Mouse (Mus musculus) lung, embryonic 16.5 days (tissue): ENCODE measurements around the gene Cyp4f39. TPM values are rescaled to one million over a fixed set of nuclear protein-coding genes. Genes with fewer than 3 reads are reported as not detected.

Experiments used
- ATAC-seq: fragments of 200-750 bp; cut with Nextera tagmentation; 2 replicates; pipeline ENCODE4 v1.8.0; 2017; ENCODE audit warnings: low read depth, mild to moderate bottlenecking, moderate library complexity
- H3K27ac ChIP-seq: fragments of 300-500 bp; sonication (generic); 2 replicates; pipeline ENCODE4 v1.5.1; 2014; ENCODE audit warnings: mild to moderate bottlenecking, control low read depth, low read length
- H3K27me3 ChIP-seq: fragments of 300-500 bp; sonication (generic); 2 replicates; pipeline ENCODE4 v1.6.1; 2014; ENCODE audit warnings: low read depth, low read length, mixed read lengths; ENCODE audit not compliant: control insufficient read depth, insufficient read depth
- H3K36me3 ChIP-seq: fragments of 300-500 bp; sonication (generic); 2 replicates; pipeline ENCODE4 v1.6.1; 2014; ENCODE audit warnings: low read length; ENCODE audit not compliant: control insufficient read depth, insufficient read depth
- H3K4me1 ChIP-seq: fragments of 300-500 bp; sonication (generic); replicated peaks from 2 replicates; pipeline ENCODE4 v1.6.1; 2014; ENCODE audit warnings: low read length, mixed read lengths; ENCODE audit not compliant: control insufficient read depth, insufficient read depth
- H3K4me2 ChIP-seq: fragments of 300-500 bp; sonication (generic); 2 replicates; pipeline ENCODE4 v1.6.1; 2014; ENCODE audit warnings: low read depth, low read length, control low read depth
- H3K4me3 ChIP-seq: fragments of 300-500 bp; sonication (generic); 2 replicates; pipeline ENCODE4 v1.5.1; 2014; ENCODE audit warnings: mild to moderate bottlenecking, low read length, control low read depth
- H3K9ac ChIP-seq: fragments of 300-500 bp; sonication (generic); 2 replicates; pipeline ENCODE4 v1.6.1; 2014; ENCODE audit warnings: low read length, control low read depth
- H3K9me3 ChIP-seq: fragments of 300-500 bp; sonication (generic); 2 replicates; pipeline ENCODE4 v1.6.1; 2016; ENCODE audit warnings: low read length; ENCODE audit not compliant: control insufficient read depth
- WGBS: fragments of 180-500 bp; shearing (Covaris S2); extraction: QIAGEN DNeasy Blood & Tissue Kit; methylation state at CpG from one replicate; pipeline ENCODE4 v1.1.7; 2014; 5-methylcytosine and 5-hydroxymethylcytosine counted together
- polyA plus RNA-seq: library from polyadenylated mRNA; unstranded; fragments of >200 nt; fragmentation: Nextera tagmentation; extraction: Ambion mirVana; gene quantifications from 2 replicates; pipeline ENCODE4 v1.2.1, GENCODE M21; 2015

Gene Cyp4f39
- polyA plus RNA-seq, 1 experiment from 2014 or later = 0.69 TPM

DNA sequence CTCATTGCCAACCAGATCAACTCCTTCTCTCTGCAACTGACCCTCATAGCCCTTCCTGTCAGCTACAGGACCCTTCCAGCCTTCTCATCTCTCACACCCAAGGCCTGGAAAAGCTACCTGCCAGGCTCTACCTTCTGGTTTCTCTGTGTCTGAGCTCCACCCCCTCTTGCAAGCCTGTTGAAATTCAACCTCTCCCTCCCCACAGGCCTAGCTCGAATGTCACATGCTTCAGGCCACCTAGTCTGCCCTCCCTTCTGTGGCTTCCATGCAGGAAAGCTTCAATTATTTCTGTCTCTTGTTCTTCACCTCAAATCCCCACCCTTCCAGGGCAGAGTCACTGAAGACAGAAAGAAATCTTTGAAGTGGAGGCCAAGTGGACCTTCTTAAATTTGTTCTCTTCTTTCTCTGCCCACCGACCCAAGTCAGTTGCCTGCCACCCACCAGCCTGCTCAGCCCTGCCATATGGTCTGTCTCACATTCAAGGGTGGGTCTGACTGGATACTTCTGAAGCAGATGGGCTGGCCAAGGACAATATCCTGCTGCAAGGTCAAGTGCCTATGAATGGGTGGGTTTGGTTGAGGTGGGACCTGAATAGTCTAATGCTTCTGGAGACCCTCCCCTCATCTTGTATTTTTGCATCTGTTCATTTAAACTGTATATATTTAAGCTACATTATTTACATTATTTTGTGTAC is 1.5 kb upstream of the Cyp4f39 start:
- Histone ChIP-seq H3K36me3 (no peaks in the 10 kb centered on the region), H3K27ac (no peak overlapping the region), H3K27me3 (no peaks in the 10 kb centered on the region), H3K9ac (no peak overlapping the region), H3K4me2 (no peak overlapping the region), H3K4me1 (0 out of 2 replicates have a peak, but pooled peaks cover 3% of the 10 kb centered on the region), H3K4me3 (no peak overlapping the region), H3K9me3 (peaks cover 2% of the 10 kb centered on the region; the same call in 1 of the 2 replicates)
- ATAC-seq = no peak
- 22% methylated on average over 2 of the region's 2 CpGs for WGBS

- peak; percentile 79; the same call in 1 of the 2 replicates for ATAC-seq
- no peak overlapping the region for H3K4me2 ChIP-seq
- 45% methylated on average over 4 of the region's 4 CpGs for WGBS
- H3K27ac ChIP-seq = no peak overlapping the region
- no peaks in the 10 kb centered on the region for H3K9me3 ChIP-seq
- H3K4me1 ChIP-seq = 0 out of 2 replicates have a peak, but pooled peaks cover 3% of the 10 kb centered on the region
- H3K27me3 ChIP-seq = no peaks in the 10 kb centered on the region
- H3K9ac ChIP-seq = no peak overlapping the region
- H3K36me3 ChIP-seq = no peaks in the 10 kb centered on the region
- H3K4me3 ChIP-seq = no peak overlapping the region
Measured at GRCm38 (mm10) chr17:32454188-32454587, 1.7 kb downstream of the Cyp4f39 start.

DNA sequence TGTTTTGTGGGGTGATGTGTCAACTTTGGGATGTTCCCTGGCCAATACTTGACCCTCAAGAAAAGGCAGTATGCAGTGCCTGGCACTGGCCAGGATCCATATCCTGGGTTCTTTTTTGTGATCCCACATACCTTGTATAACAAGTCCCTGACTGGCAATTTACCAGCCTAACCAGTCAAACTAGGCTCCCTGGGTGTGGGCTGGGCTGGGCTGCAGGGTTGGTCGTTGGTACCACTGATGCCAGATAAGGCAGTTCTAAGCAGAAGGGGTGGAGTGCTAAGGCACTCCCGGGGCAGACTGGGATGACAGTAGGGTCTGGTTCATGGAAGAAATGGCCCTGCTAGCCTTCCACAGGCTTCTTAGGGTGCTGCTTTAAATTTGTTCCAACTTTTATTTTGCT is 2.5 kb downstream of the Cyp4f39 start:
- no peak overlapping the region for H3K4me2 ChIP-seq
- no peaks in the 10 kb centered on the region for H3K9me3 ChIP-seq
- no peak overlapping the region for H3K9ac ChIP-seq
- WGBS = 35% methylated on average over 2 of the region's 2 CpGs
- no peak overlapping the region for H3K4me3 ChIP-seq
- ATAC-seq = peak; percentile 54
- no peak overlapping the region for H3K27ac ChIP-seq
- H3K36me3 ChIP-seq = no peaks in the 10 kb centered on the region
- 0 out of 2 replicates have a peak, but pooled peaks cover 3% of the 10 kb centered on the region for H3K4me1 ChIP-seq
- H3K27me3 ChIP-seq = no peaks in the 10 kb centered on the region

- H3K9ac ChIP-seq = no peak overlapping the region
- no peaks in the 10 kb centered on the region for H3K36me3 ChIP-seq
- H3K27me3 ChIP-seq = no peaks in the 10 kb centered on the region
- H3K4me1 ChIP-seq = no peaks in the 10 kb centered on the region
- no peak overlapping the region for H3K27ac ChIP-seq
- H3K4me3 ChIP-seq = no peak overlapping the region
- H3K9me3 ChIP-seq = no peaks in the 10 kb centered on the region
- no peak overlapping the region for H3K4me2 ChIP-seq
- WGBS = 66% methylated on average over 7 of the region's 7 CpGs
- ATAC-seq = no peak
Measured at GRCm38 (mm10) chr17:32468494-32468893, 16.0 kb downstream of the Cyp4f39 start.

DNA sequence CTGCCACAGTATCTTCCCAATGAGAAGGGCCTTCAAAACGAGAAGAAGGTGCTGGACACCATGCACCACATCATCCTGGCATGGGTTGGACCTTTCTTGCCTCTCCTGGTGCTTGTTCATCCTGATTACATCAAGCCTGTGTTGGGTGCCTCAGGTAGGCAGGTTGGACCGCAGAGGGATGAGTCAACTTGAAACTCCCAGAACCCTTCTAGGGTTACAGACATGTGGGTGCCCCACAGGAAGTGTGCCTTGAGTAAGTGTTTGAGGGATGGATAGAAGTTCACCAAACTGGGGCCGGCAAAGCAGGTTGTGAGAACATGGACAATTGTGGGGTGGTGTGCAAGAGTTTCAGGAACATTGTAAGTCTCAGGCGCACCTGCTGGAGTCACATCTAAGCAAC is 18.3 kb downstream of the Cyp4f39 start:
- H3K9ac ChIP-seq = no peak overlapping the region
- no peaks in the 10 kb centered on the region for H3K36me3 ChIP-seq
- H3K4me1 ChIP-seq = no peaks in the 10 kb centered on the region
- H3K4me3 ChIP-seq = no peak overlapping the region
- H3K27me3 ChIP-seq = no peaks in the 10 kb centered on the region
- 74% methylated on average over 4 of the region's 4 CpGs for WGBS
- no peak overlapping the region for H3K4me2 ChIP-seq
- H3K9me3 ChIP-seq = no peaks in the 10 kb centered on the region
- no peak overlapping the region for H3K27ac ChIP-seq
- no peak for ATAC-seq

DNA sequence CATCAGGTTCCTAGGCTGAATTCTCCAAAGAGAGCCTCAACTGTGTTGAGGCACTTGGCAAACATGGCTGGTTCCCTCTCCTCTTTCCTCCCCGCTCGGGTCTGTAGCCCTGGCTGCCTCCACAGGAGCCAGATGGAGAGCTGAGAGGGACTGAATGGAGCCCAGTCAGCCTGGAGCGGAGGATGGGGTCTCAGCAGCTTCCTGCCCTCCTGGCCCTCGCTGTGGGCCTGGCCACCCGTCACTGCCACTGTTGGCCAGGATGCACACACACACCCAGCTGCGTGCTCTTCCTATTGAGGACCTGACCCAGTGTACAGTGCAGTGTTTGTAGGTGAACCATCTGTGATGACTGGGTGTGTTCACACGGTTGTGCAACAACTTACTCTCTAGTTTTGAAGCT is 19.7 kb downstream of the Cyp4f39 start:
- no peak overlapping the region for H3K9ac ChIP-seq
- WGBS = 48% methylated on average over 7 of the region's 7 CpGs
- no peaks in the 10 kb centered on the region for H3K36me3 ChIP-seq
- no peak for ATAC-seq
- no peak overlapping the region for H3K27ac ChIP-seq
- H3K9me3 ChIP-seq = no peaks in the 10 kb centered on the region
- no peaks in the 10 kb centered on the region for H3K27me3 ChIP-seq
- no peak overlapping the region for H3K4me3 ChIP-seq
- H3K4me1 ChIP-seq = no peaks in the 10 kb centered on the region
- H3K4me2 ChIP-seq = no peak overlapping the region

GRCm38 (mm10) chr17:32474954-32475560 is 22.5 kb downstream of the Cyp4f39 start:
- no peaks in the 10 kb centered on the region for H3K4me1 ChIP-seq
- no peaks in the 10 kb centered on the region for H3K9me3 ChIP-seq
- H3K27me3 ChIP-seq = no peaks in the 10 kb centered on the region
- no peaks in the 10 kb centered on the region for H3K36me3 ChIP-seq
- H3K9ac ChIP-seq = no peak overlapping the region
- WGBS = 69% methylated on average over 5 of the region's 5 CpGs
- H3K4me2 ChIP-seq = no peak overlapping the region
- no peak overlapping the region for H3K27ac ChIP-seq
- no peak for ATAC-seq
- no peak overlapping the region for H3K4me3 ChIP-seq

DNA sequence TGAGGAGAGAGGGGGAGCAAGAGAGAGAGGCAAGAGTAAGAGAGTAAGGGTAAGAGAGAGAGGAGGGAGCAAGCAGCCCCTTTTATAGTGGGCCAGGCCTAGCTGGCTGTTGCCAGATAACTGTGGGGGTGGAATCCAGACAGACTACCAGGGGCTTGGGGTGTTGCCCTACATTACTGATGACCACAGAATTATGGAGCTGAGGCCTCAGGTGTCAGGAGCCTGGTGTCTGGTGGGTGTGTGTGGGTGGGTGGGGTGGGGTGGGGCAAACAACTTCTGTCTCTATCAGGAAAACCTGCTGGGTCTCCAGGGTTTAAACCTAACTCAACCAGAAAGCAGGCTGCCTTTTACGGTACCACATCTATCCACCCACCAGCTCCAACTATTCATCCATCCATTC is 24.7 kb downstream of the Cyp4f39 start:
- Histone ChIP-seq H3K4me2 (no peak overlapping the region), H3K4me1 (no peaks in the 10 kb centered on the region), H3K9me3 (no peaks in the 10 kb centered on the region), H3K27ac (no peak overlapping the region), H3K4me3 (no peak overlapping the region), H3K36me3 (no peaks in the 10 kb centered on the region), H3K27me3 (0 out of 2 replicates have a peak, but pooled peaks cover 6% of the 10 kb centered on the region), H3K9ac (no peak overlapping the region)
- WGBS = 88% methylated on average over 1 of the region's 1 CpGs
- ATAC-seq = no peak

- Histone ChIP-seq H3K9ac (no peak overlapping the region), H3K4me1 (no peaks in the 10 kb centered on the region), H3K27me3 (0 out of 2 replicates have a peak, but pooled peaks cover 6% of the 10 kb centered on the region), H3K36me3 (no peaks in the 10 kb centered on the region), H3K4me2 (no peak overlapping the region), H3K9me3 (no peaks in the 10 kb centered on the region), H3K27ac (no peak overlapping the region), H3K4me3 (no peak overlapping the region)
- ATAC-seq = no peak
- 44% methylated on average over 2 of the region's 2 CpGs for WGBS
Measured at GRCm38 (mm10) chr17:32478727-32479126, 26.2 kb downstream of the Cyp4f39 start.
